Mouse (Mus musculus) midbrain, postnatal 0 days (tissue): ENCODE data around the gene Gfi1b. TPM values are rescaled to one million over a fixed set of nuclear protein-coding genes. Genes with fewer than 3 reads are reported as not detected.

ENCODE experiments used
- ATAC-seq: fragments of 200-750 bp; cut with Nextera tagmentation; 2 replicates; pipeline ENCODE4 v1.8.0; 2017; ENCODE audit warnings: moderate number of reproducible peaks, mild to moderate bottlenecking, moderate TSS enrichment, moderate library complexity; ENCODE audit not compliant: low FRiP score
- DNase-seq: peaks from one replicate; pipeline ENCODE4 v3.0.0-alpha.2; 2015; ENCODE audit warnings: low spot score
- H3K27ac ChIP-seq: fragments of 300-500 bp; sonication (generic); 2 replicates; pipeline ENCODE4 v1.5.1; 2014; ENCODE audit warnings: low read depth, mild to moderate bottlenecking, low read length, mixed read lengths
- H3K27me3 ChIP-seq: fragments of 300-500 bp; sonication (generic); 2 replicates; pipeline ENCODE4 v1.6.1; 2014; ENCODE audit warnings: low read length, control low read depth, mixed read lengths; ENCODE audit not compliant: insufficient read depth
- H3K36me3 ChIP-seq: fragments of 300-500 bp; sonication (generic); 2 replicates; pipeline ENCODE4 v1.6.1; 2014; ENCODE audit warnings: low read length, control low read depth, mixed read lengths; ENCODE audit not compliant: insufficient read depth
- H3K4me1 ChIP-seq: fragments of 300-500 bp; sonication (generic); 2 replicates; pipeline ENCODE4 v1.6.1; 2014; ENCODE audit warnings: mild to moderate bottlenecking, control low read depth, antibody characterized with exemption, low read length, mixed read lengths; ENCODE audit not compliant: insufficient read depth
- H3K4me2 ChIP-seq: fragments of 300-500 bp; sonication (generic); 2 replicates; pipeline ENCODE4 v1.6.1; 2014; ENCODE audit warnings: low read depth, mild to moderate bottlenecking, low read length, mixed read lengths; ENCODE audit not compliant: poor library complexity, severe bottlenecking
- H3K4me3 ChIP-seq: fragments of 300-500 bp; sonication (generic); 2 replicates; pipeline ENCODE4 v1.5.1; 2014; ENCODE audit warnings: low read depth, mild to moderate bottlenecking, low read length, moderate library complexity
- H3K9ac ChIP-seq: fragments of 300-500 bp; sonication (generic); replicated peaks from 2 replicates; pipeline ENCODE4 v1.6.1; 2014; ENCODE audit warnings: mild to moderate bottlenecking, low read length, moderate library complexity, mixed read lengths; ENCODE audit not compliant: poor library complexity, severe bottlenecking
- H3K9me3 ChIP-seq: fragments of 300-500 bp; sonication (generic); 2 replicates; pipeline ENCODE4 v1.6.1; 2016; ENCODE audit warnings: low read length, control low read depth
- CTCF ChIP-seq: IDR thresholded peaks from 2 replicates; pipeline ENCODE4 v1.5.1; 2016; ENCODE audit warnings: antibody characterized with exemption, mild to moderate bottlenecking
- WGBS: fragments of 180-500 bp; shearing (Covaris S2); extraction: QIAGEN DNeasy Blood & Tissue Kit; methylation state at CpG from one replicate; pipeline ENCODE4 v1.1.7; 2014; 5-methylcytosine and 5-hydroxymethylcytosine counted together
- polyA plus RNA-seq: library from polyadenylated mRNA; unstranded; fragments of >200 nt; fragmentation: Nextera tagmentation; extraction: Ambion mirVana; gene quantifications from 2 replicates; pipeline ENCODE4 v1.2.1, GENCODE M21; 2015
- total RNA-seq: library from RNA; depleted of rRNA; stranded (reverse); fragments of >200 nt; gene quantifications from 2 replicates; pipeline ENCODE4 v1.2.3, GENCODE M21; 2014

Gfi1b gene
- total and polyA plus RNA-seq, 2 experiments from 2014 or later: not detected

GRCm38 (mm10) chr2:28607341-28608165 is 14.2 kb downstream of the Gfi1b start:
- no peak for DNase-seq
- H3K4me1 ChIP-seq: no peaks in the 10 kb centered on the region
- no peak overlapping the region for H3K4me3 ChIP-seq
- H3K27ac ChIP-seq: no peak overlapping the region
- H3K4me2 ChIP-seq: no peak overlapping the region
- no peak for ATAC-seq
- 56% methylated on average over 10 of the region's 10 CpGs for WGBS
- TF ChIP-seq CTCF: no peak
- H3K27me3 ChIP-seq: no peaks in the 10 kb centered on the region
- peaks cover 8% of the 10 kb centered on the region; the same call in 1 of the 2 replicates for H3K36me3 ChIP-seq
- no peak overlapping the region for H3K9ac ChIP-seq
- no peaks in the 10 kb centered on the region for H3K9me3 ChIP-seq

DNA sequence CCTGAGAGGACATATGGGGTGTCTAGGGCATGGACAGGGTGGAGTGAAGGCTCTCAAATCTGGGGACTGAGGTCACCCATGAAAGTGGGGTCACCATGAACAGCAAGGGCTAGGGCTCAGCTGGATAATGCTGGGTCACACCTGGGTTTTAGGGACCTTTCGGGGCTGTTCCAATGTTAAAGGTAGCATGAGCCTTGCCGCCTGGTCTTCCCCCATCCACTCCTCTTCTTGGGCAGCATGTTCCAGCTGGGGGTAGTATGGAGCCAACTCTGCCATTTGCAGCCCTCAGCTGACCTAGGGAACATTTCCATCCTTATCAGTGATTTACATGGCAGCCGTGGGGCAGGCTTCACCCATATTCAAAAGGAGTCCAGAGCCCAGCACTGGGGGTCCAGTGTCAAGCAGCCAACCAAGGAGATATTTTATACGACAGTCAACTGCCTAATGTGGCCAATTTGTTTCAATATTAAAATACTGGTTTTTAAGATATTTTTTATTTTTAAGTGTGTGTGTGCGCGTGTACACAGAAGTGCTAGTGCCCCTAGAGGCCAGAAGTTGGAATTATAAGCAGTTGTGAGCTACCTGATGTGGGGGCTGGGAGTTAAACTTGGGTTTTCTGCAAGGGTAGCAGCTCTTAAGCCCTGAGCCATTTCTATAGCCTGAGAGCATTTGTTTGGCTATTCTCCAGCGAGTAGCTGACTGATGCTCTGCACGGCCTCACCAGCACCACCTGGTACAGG is 15.0 kb downstream of the Gfi1b start:
- Histone ChIP-seq H3K36me3 (peaks cover 8% of the 10 kb centered on the region; the same call in 1 of the 2 replicates), H3K27ac (no peak overlapping the region), H3K9ac (no peak overlapping the region), H3K4me3 (no peak overlapping the region), H3K9me3 (no peaks in the 10 kb centered on the region), H3K4me2 (no peak overlapping the region), H3K27me3 (no peaks in the 10 kb centered on the region), H3K4me1 (no peaks in the 10 kb centered on the region)
- TF ChIP-seq CTCF: peak; percentile 60
- ATAC-seq (no peak), DNase-seq (peak; percentile 43)
- WGBS: 64% methylated on average over 8 of the region's 8 CpGs

- Histone ChIP-seq H3K27ac (no peak overlapping the region), H3K9me3 (no peaks in the 10 kb centered on the region), H3K4me2 (no peak overlapping the region), H3K9ac (no peak overlapping the region), H3K36me3 (peaks cover 8% of the 10 kb centered on the region; the same call in 1 of the 2 replicates), H3K4me3 (no peak overlapping the region), H3K4me1 (no peaks in the 10 kb centered on the region), H3K27me3 (no peaks in the 10 kb centered on the region)
- peak; percentile 9 for DNase-seq
- TF ChIP-seq CTCF: no peak
- WGBS: 58% methylated on average over 14 of the region's 14 CpGs
- no peak for ATAC-seq
These were observed 15.8 kb downstream of the Gfi1b start for GRCm38 (mm10) chr2:28605789-28606541.

GRCm38 (mm10) chr2:28603542-28603941 is 18.2 kb downstream of the Gfi1b start:
- no peaks in the 10 kb centered on the region for H3K4me1 ChIP-seq
- ATAC-seq: no peak
- no peak overlapping the region for H3K27ac ChIP-seq
- TF ChIP-seq CTCF: no peak
- no peaks in the 10 kb centered on the region for H3K9me3 ChIP-seq
- DNase-seq: no peak
- no peaks in the 10 kb centered on the region for H3K27me3 ChIP-seq
- H3K36me3 ChIP-seq: peaks cover 8% of the 10 kb centered on the region; the same call in 1 of the 2 replicates
- WGBS: 97% methylated on average over 5 of the region's 5 CpGs
- H3K9ac ChIP-seq: no peak overlapping the region
- H3K4me3 ChIP-seq: no peak overlapping the region
- H3K4me2 ChIP-seq: no peak overlapping the region

GRCm38 (mm10) chr2:28601720-28602590 is 19.8 kb downstream of the Gfi1b start:
- 61% methylated on average over 12 of the region's 12 CpGs for whole genome bisulfite sequencing

More at GRCm38 (mm10) chr2:28601720-28602590, 19.8 kb downstream of the Gfi1b start:
- no peaks in the 10 kb centered on the region for H3K4me1 ChIP-seq
- no peak overlapping the region for H3K4me2 ChIP-seq
- H3K27me3 ChIP-seq: no peaks in the 10 kb centered on the region
- H3K4me3 ChIP-seq: no peak overlapping the region
- no peak for TF ChIP-seq CTCF
- no peaks in the 10 kb centered on the region for H3K9me3 ChIP-seq
- peaks cover 2% of the 10 kb centered on the region; the same call in 1 of the 2 replicates for H3K36me3 ChIP-seq
- no peak overlapping the region for H3K27ac ChIP-seq
- ATAC-seq (no peak), DNase-seq (no peak)
- no peak overlapping the region for H3K9ac ChIP-seq
